Mouse (Mus musculus) right cerebral cortex, adult 18-20 months (tissue): ENCODE results near the gene Slc16a12.
"Not testable (repeated sequence)": the region's sequence is repeated elsewhere in the genome, so short reads cannot be mapped to it uniquely, and the experiment has no call there.

Source experiments
- DNase-seq: peaks from one replicate; pipeline ENCODE4 v3.0.0; 2022; ENCODE audit warnings: mixed read lengths

The Slc16a12 gene

DNA sequence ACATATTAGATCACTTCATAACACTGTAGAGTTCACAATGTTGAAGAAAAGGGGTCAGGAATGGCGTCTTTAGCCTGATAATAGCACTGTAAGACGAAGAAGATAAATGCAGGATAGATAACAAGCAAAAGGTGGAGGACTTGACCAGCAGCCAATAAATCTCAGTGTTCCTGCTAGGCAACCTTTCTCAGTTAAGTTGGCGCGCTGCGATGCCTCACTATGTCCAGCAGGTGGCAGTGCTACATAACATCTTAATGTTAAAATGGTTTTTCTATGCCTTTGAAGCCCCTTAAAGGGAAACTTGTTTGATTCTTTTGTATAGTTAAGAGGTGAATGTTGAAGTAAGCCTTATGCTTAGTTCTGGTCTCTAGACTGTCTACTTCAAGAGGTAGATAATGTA is 81.0 kb downstream of the Slc16a12 start:
- DNase-seq = peak; percentile 50

DNA sequence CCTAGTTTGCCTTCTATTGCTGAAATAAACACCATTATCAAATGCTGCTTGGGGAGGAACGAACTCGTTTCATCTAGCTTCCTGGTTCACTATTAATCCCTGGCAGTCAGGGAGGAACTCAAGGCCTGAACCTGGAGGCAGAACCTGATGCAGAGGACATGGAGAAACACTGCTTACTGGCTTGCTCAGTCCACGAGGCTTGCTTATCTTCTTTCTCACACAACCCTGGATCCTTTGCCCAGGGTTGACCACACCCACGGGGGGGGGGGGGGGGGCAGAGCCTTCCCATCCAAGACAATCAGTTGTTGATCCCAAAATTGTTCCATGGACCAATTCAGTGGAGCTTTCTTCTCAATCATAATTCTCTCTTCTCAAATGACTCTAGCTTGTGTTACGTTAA is 84.3 kb downstream of the Slc16a12 start:
- DNase-seq = no peak

DNA sequence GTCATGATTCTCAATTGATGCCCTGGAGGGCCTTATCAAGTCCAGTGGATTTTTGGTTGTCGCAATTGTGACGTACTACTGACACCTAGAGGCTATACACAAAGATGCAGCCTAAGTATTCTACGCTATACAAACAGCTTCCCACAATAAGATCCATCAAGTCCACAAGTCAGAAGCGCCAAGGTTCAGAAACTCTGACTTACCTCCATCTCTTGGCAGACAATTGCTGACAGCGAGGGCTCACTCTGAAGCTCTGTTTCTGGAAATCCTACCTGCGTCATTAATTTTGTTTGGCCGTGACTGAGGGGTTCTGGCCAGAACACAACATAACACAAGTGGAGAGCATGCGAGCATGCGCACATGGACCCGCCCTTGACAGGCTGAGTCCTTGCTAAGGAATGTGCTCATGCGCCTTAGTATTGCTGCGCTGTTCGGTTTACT is 85.0 kb downstream of the Slc16a12 start:
- DNase-seq = peak; percentile 46

DNA sequence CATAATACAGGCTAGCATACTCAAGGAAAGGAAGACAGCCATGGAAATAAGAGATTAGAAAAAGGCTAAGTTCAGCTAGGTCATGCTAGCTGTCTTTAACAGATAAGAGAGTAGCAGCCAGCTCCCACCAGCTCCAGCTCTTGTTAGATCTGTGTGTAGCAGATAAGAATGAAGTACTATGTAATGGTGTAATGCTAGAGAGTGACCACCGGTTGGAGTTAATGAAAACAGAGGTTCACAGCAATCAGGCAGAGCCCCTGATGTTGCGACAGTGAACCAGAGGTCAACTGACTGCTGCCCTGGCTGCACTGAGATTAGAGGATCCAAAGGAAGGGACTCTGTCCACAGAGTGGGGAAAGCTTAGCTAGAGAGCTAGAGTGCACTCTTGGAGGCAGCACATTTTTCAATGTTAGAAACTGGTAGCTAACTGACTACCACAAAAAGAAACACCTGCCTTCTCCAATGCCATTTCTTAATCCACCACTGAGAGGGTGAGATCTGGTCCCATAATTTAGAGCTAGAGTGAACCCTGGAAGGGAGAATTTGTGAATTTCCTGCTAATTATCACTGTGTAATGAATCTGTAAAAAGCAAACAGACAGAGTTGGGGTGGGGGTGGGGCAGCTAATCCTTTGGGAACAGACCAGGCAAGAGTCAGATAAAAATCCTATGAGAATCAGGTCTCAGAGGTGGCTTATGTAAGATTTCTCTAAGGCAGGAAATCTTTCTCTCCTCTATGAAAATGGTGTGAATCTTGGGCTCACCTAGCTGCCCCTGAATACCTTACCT is 90.4 kb downstream of the Slc16a12 start:
- DNase-seq = no peak

DNA sequence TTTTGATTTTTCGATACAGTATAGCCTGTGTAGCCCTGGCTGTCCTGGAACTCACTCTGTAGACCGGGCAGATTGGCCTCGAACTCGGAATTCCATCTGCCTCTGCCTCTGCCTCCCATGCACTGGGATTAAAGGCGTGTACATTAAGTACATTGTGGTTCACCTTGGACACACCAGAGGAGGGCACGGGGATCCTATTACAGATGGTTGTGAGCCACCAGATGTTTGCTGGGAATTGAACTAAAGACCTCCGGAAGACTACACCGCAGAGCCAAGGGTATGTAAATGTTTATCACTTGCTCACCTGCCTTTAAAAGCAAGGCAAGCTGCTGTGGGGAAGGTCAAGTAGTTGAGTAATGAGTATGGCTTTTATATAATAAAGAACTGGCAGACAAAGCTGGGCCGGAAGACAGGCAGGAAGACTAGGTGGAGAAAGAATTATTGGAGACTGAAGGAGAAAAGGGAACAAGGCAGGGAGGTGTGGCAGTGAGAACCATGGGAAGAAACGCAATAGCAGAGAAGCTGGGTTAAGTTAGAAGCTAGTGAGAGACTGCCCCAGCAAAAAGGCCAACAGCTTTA is 91.8 kb downstream of the Slc16a12 start:
- DNase-seq = no peak

DNA sequence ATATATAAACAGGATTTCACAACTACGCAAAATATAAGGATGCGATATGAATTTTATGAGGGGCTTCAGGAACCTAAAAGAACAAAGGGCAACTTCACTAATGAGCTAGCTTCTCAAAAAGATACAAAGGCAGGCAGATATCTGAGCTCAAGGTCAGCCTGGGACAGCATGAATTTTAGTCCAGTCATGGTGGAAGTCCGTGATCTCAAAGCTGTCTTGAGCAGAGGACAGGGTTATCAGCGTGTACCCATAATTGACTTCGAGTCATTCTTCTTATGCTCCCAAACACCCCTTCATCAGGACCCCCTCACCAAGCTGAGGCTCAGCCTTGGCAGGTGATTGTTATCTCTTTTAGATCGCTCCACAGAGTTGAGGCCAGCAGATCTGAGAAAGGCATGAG is 96.1 kb downstream of the Slc16a12 start:
- no peak for DNase-seq

DNA sequence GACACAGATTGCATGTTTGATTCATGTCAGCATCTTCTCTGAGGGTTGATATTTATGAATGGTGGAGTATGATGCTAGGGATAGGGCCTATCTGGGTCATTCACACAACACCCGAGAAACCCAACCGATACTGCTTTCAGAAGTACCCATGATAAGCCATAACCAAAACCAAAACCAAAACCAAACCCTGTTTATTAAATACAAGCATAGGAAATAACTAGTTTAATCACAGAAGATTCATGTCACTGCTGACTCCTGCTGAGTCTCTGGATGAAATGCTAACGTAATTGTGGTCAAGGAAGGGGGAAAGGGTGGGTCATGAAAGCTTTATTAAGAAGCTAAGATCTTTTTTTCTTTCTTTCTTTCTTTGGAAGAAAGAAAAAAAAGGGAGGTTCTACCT is 96.8 kb downstream of the Slc16a12 start:
- DNase-seq = no peak

DNA sequence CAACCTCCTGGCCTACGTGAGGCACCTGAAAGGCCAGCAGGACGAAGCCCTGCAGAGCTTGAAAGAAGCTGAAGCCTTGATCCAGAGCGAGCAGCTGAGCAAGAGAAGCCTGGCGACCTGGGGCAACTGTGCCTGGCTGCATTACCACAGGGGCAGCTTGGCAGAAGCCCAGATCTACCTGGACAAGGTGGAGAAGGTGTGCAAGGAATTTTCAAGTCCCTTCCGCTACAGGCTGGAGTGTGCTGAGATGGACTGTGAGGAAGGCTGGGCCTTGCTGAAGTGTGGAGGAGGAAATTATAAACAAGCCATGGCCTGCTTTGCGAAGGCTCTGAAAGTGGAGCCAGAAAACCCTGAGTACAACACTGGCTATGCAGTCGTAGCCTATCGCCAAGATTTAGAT is 99.5 kb downstream of the Slc16a12 start:
- DNase-seq = not testable (repeated sequence)

DNA sequence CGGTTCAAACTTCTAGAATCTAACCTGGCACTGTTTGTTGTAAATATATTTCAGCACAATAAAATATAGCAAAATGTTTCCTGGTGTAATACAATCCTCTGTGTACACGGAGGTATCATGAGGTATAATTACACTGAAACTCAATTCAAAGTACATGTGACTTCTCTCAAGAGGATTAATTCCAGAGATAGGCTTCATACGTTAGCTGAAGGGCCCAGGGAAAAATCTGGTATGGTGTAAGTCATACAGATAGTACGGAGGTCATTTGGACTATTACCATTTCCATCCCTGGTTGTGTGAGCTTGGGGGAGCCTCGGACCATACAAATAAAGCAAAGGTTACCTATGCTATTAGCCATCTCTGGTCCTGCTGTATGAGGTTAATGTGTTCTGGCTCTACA is 104.5 kb downstream of the Slc16a12 start:
- no peak for DNase-seq

DNA sequence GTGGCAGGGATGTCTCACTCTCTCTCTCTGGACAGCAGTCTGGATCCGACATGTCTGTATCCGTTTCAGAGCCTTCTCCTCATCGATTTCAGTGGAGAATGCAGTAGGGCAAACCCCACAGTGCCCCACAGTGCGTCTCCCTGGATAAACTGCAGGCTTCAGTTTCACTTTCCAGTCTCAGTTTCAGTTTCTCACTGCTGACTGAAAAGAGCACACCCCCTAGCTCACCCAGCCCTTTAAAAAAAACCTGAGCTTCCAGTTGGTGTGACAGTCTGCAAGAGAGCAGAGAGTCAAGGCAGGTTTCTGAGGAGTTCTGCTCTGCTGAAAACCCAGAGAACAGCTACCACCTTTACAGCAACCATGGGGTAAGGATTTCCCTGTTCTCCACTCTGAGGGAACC is 106.5 kb downstream of the Slc16a12 start, which contains the start of the genes Ifit1bl2 and Ifit1:
Gene Ifit1bl2 (minus strand): TSS at position 121 of the 400 bp plus-strand sequence.
Gene Ifit1 (plus strand): TSS at position 249 of the 400 bp plus-strand sequence.
- no peak for DNase-seq

DNA sequence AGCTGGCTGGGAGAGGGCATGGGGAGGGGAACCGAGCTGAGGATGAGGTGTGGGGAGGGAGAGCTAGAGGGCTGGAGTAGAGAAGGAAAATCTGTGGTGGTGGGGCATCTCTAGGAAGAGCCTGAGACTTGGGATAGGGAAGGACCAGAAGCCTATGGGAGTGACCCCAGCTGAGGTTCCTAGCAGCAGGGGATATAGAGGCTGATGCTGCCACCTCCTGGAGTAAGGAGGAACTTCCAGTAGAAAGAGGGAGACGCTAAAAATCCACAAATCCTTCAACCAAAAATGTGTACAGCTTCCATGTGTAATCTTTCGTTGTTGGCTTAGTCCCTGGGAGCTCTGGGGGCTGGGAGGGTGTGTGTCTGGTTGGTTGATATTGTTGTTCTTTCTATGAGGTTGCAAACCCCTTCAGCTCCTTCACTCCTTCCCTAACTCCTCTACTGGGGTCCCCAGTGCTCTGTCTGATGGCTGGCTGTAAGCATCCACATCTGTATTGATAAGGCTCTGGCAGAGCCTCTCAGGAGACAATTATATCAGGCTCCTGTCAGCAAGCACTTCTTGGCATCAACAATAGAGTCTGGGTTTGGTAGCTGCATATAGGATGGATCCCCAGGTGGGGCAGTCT is 110.0 kb downstream of the Slc16a12 start:
- peak; percentile 52 for DNase-seq

DNA sequence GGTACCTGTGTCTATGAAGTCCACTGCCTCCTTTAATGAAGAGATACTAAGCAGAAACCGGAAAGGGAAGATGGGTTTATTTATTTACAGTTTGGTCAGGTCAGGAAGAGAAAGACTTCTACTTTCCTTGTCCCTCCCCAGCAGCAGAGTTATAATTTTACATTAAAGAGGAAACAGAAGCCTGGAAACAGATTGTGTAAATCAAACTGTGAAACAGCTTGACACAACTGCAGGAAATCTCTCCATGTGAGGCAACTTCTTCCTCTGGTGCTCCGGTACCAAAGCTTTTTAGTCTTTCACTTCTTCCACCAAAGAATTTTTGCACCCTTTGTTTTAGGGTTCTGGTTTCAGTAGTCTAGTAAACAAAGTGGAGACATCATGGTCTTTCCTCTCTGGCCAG is 113.6 kb downstream of the Slc16a12 start:
- DNase-seq = no peak

DNA sequence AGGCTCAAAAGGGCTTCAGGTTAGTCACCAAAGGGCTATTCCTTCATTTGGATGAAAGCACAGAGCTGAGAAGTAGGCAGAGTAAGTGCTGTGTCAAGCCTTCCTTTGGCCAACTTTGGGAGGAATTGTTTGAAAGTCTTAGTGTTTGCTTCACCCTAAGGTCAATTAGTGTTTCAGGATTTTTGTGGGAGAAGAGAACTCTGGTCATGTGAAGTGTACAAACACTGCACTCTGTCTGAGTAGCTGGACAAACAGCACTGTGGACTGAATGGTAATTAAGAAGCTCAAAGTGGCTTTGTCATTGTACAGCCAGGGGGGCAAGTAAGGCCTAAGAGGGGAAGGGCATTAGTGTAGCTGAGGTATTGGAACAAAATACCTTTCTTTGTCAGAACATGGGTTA is 115.6 kb downstream of the Slc16a12 start:
- no peak for DNase-seq

DNA sequence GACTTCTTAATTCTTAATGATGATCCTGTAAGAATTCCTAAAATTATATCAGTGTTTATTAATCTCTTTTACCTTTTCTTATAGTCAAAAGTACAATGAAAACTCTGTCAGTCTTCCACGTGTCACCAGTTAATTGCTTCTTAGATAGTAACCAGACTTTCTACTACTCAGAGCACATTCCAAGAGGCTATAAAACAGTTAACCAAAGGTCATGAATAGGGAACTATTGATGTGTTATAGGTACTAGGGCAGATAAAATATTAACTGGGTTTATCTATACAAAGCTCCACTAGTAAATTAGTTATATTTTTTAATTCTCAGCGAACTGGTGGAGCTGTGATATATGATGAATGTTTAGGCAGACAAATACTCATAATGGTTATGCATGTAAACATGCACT is 119.6 kb downstream of the Slc16a12 start:
- no peak for DNase-seq

DNA sequence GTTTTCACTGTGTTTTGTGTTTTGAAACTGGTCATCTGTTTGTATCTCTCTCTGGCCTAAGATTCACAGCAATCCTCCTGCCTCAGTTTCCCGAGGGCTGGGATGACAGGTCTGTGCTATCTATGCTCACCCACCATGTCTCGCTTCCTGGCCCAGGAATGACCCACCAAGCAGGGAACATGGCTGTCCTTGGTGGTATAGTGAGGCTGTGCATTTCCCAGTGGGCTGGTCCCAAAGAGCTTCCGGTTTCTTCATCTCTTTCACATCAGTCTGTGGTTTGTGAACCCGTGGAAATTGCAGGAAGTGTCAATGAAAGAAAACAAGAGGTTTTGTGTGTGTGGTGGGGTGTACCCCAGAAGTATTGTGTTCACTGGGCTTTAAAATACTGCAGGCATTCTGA is 122.4 kb downstream of the Slc16a12 start:
- no peak for DNase-seq

DNA sequence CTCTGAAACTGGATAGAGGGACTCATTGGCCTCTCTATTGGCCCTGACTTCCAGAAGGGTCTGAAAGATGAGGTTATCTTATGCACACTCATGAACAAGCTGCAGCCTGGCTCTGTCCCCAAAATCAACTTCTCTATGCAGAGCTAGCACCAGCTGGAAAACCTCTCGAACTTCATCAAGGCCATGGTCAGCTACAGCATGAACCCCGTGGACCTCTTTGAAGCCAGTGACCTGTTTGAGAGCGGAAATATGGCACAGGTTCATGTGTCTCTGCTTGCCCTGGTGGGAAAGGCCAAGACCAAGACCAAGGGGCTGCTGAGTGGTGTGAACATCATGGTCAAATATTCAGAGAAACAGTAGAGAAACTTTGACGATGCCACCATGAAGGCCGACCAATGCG is 123.3 kb downstream of the Slc16a12 start:
- no peak for DNase-seq

DNA sequence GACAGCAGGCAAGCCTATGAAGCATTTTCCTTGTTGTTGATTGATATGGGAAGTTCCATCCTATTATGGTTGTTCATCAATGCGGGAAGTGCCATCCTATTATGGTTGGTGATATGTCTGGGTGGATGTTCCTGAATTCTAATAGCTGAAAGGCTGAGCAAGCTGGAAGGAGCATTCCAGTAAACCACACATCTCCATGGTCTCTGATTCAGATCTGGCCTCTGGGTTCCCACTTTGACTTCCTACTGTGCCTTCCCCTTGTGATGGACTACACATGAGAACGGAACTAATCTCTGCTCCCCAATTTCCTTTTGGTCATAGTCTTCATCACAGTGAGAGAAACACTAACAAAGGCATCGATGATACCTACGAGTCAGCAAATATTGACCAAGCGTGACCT is 126.2 kb downstream of the Slc16a12 start:
- DNase-seq = no peak
